ENCODE assay signal across 12 mouse cellular contexts in genomic region chr11:88560634-88561033, GRCm38 (mm10).
DNase-seq lines count a peak whose midpoint lies in the region; ATAC-seq and TF ChIP-seq lines count a peak whose summit lies in the region.
"Had no signal": no experiment of that assay in that cellular context is flagged by ENCODE, and none has a peak within 500 bp of the region (broad histone marks: within the 10 kb centered on the region; RNA-seq: fewer than 3 reads in every experiment).

No protein-coding gene starts in this region.

- TF ChIP-seq CTCF in liver, postnatal 0 days (IDR thresholded peaks at IDR 0.05; ENCODE audit: low read depth) = no peak

- no peaks in the 10 kb centered on the region for H3K36me3 ChIP-seq in heart, embryonic 11.5 days (ENCODE audit: control insufficient read depth, insufficient read depth, low read length)
- peaks cover 7% of the 10 kb centered on the region for H3K36me3 ChIP-seq in liver, embryonic 12.5 days
- H3K36me3 ChIP-seq in liver, postnatal 0 days (replicated peaks; ENCODE audit: insufficient read depth, low read length) = no peaks in the 10 kb centered on the region; the same call in 1 of the 2 replicates
- H3K36me3 ChIP-seq in embryonic facial prominence, embryonic 14.5 days (ENCODE audit: control insufficient read depth, insufficient read depth, low read length) = 0 out of 2 replicates have a peak, but pooled peaks cover 3% of the 10 kb centered on the region
- no peaks in the 10 kb centered on the region for H3K36me3 ChIP-seq in midbrain, embryonic 13.5 days
- H3K36me3 ChIP-seq: liver, embryonic 15.5 days had no signal

- peak overlapping the region; percentile 96 for H3K27ac ChIP-seq in heart, embryonic 11.5 days (ENCODE audit: low read depth, low read length)
- peak overlapping the region; percentile 45 for H3K27ac ChIP-seq in liver, embryonic 12.5 days
- H3K27ac ChIP-seq in liver, postnatal 0 days (ENCODE audit: low read depth) = no peak overlapping the region
- H3K27ac ChIP-seq in embryonic facial prominence, embryonic 14.5 days (replicated peaks; ENCODE audit: low read depth, low read length) = peak overlapping the region; percentile 23
- H3K27ac ChIP-seq in midbrain, embryonic 13.5 days = peak overlapping the region; percentile 64; the same call in 1 of the 2 replicates
- H3K27ac ChIP-seq: liver, embryonic 15.5 days had no signal

- DNase-seq in heart, postnatal 4 days = no peak
- no peak for DNase-seq in liver, postnatal 0 days
- DNase-seq in embryonic facial prominence, embryonic 14.5 days (ENCODE audit: low spot score) = no peak
- DNase-seq in left cerebral cortex, postnatal 4 days = no peak
- no peak for DNase-seq in embryo, embryonic 9.5 days (ENCODE audit: extremely low spot score)
- DNase-seq: cerebellum, postnatal 36 days; gastrocnemius, postnatal 25 days; layer of hippocampus, adult 9-11 months had no signal

- no peak overlapping the region for H3K4me3 ChIP-seq in heart, embryonic 11.5 days (ENCODE audit: low read depth, low read length)
- no peak overlapping the region for H3K4me3 ChIP-seq in liver, embryonic 12.5 days
- H3K4me3 ChIP-seq in liver, postnatal 0 days (ENCODE audit: low read depth, low read length) = no peak overlapping the region
- no peak overlapping the region for H3K4me3 ChIP-seq in embryonic facial prominence, embryonic 14.5 days (ENCODE audit: low read depth, low read length)
- H3K4me3 ChIP-seq in midbrain, embryonic 13.5 days (replicated peaks) = no peak overlapping the region
- H3K4me3 ChIP-seq: liver, embryonic 15.5 days had no signal

- peaks cover 81% of the 10 kb centered on the region for H3K4me1 ChIP-seq in heart, embryonic 11.5 days (ENCODE audit: control insufficient read depth, insufficient read depth, low read length)
- peaks cover 64% of the 10 kb centered on the region for H3K4me1 ChIP-seq in liver, embryonic 12.5 days
- peaks cover 39% of the 10 kb centered on the region for H3K4me1 ChIP-seq in liver, postnatal 0 days (ENCODE audit: insufficient read depth)
- peaks cover 56% of the 10 kb centered on the region for H3K4me1 ChIP-seq in embryonic facial prominence, embryonic 14.5 days (ENCODE audit: control insufficient read depth, insufficient read depth, low read length)
- H3K4me1 ChIP-seq in midbrain, embryonic 13.5 days (replicated peaks) = peaks cover 86% of the 10 kb centered on the region

- H3K9me3 ChIP-seq in heart, embryonic 11.5 days (replicated peaks; ENCODE audit: control insufficient read depth, low read length) = no peaks in the 10 kb centered on the region
- no peaks in the 10 kb centered on the region for H3K9me3 ChIP-seq in liver, embryonic 12.5 days (replicated peaks)
- no peaks in the 10 kb centered on the region for H3K9me3 ChIP-seq in liver, postnatal 0 days (ENCODE audit: low read length)
- no peaks in the 10 kb centered on the region for H3K9me3 ChIP-seq in embryonic facial prominence, embryonic 14.5 days (ENCODE audit: control insufficient read depth, low read length)
- H3K9me3 ChIP-seq in midbrain, embryonic 13.5 days = no peaks in the 10 kb centered on the region
- H3K9me3 ChIP-seq: liver, embryonic 15.5 days had no signal

- no peak for ATAC-seq in heart, embryonic 11.5 days (replicated peaks; ENCODE audit: insufficient number of reproducible peaks, low FRiP score, low TSS enrichment)
- ATAC-seq in liver, embryonic 12.5 days = no peak
- no peak for ATAC-seq in liver, postnatal 0 days
- no peak for ATAC-seq in embryonic facial prominence, embryonic 14.5 days (ENCODE audit: low read depth)
- no peak for ATAC-seq in midbrain, embryonic 13.5 days

- intact Hi-C loops in left cerebral cortex, postnatal 4 days (cut with DNase I) = no loop called here

- peak overlapping the region; percentile 41 for H3K4me2 ChIP-seq in heart, embryonic 11.5 days
- H3K4me2 ChIP-seq in liver, embryonic 12.5 days = no peak overlapping the region
- no peak overlapping the region for H3K4me2 ChIP-seq in liver, postnatal 0 days (ENCODE audit: low read depth, low read length)
- H3K4me2 ChIP-seq in embryonic facial prominence, embryonic 14.5 days (ENCODE audit: low read depth, low read length) = no peak overlapping the region
- no peak overlapping the region for H3K4me2 ChIP-seq in midbrain, embryonic 13.5 days (replicated peaks)
- H3K4me2 ChIP-seq: liver, embryonic 15.5 days had no signal

- TF ChIP-seq EP300 in liver, postnatal 0 days (IDR thresholded peaks at IDR 0.05; ENCODE audit: low read depth) = no peak

- 36% methylated on average over 9 of the region's 9 CpGs for WGBS in heart, embryonic 11.5 days (ENCODE audit: insufficient replicate concordance)
- 76% methylated on average over 9 of the region's 9 CpGs for WGBS in liver, embryonic 12.5 days (ENCODE audit: insufficient replicate concordance)
- WGBS in liver, postnatal 0 days (ENCODE audit: insufficient replicate concordance) = 83% methylated on average over 9 of the region's 9 CpGs
- 68% methylated on average over 9 of the region's 9 CpGs for WGBS in embryonic facial prominence, embryonic 14.5 days
- 70% methylated on average over 9 of the region's 9 CpGs for WGBS in midbrain, embryonic 13.5 days

- no peaks in the 10 kb centered on the region for H3K27me3 ChIP-seq in heart, embryonic 11.5 days (ENCODE audit: control insufficient read depth, insufficient read depth, low read length)
- no peaks in the 10 kb centered on the region for H3K27me3 ChIP-seq in liver, embryonic 12.5 days (replicated peaks)
- H3K27me3 ChIP-seq in liver, postnatal 0 days (ENCODE audit: insufficient read depth, low read length) = no peaks in the 10 kb centered on the region
- no peaks in the 10 kb centered on the region for H3K27me3 ChIP-seq in embryonic facial prominence, embryonic 14.5 days (replicated peaks; ENCODE audit: control insufficient read depth, insufficient read depth, low read length)
- no peaks in the 10 kb centered on the region for H3K27me3 ChIP-seq in midbrain, embryonic 13.5 days
- H3K27me3 ChIP-seq: liver, embryonic 15.5 days had no signal

- peak overlapping the region; percentile 52 for H3K9ac ChIP-seq in heart, embryonic 11.5 days (ENCODE audit: low read depth, low read length)
- H3K9ac ChIP-seq in liver, embryonic 12.5 days = no peak overlapping the region
- no peak overlapping the region for H3K9ac ChIP-seq in liver, postnatal 0 days (replicated peaks)
- no peak overlapping the region; the same call in 1 of the 2 replicates for H3K9ac ChIP-seq in embryonic facial prominence, embryonic 14.5 days (ENCODE audit: low read depth, low read length)
- H3K9ac ChIP-seq in midbrain, embryonic 13.5 days (replicated peaks) = no peak overlapping the region
- H3K9ac ChIP-seq: liver, embryonic 15.5 days had no signal
